Mouse (Mus musculus) pancreas, adult 10 weeks (tissue): ENCODE results near the gene Pdpn. TPM values are rescaled to one million over a fixed set of nuclear protein-coding genes. Genes with fewer than 3 reads are reported as not detected.

Experiments
- polyA plus RNA-seq: library from polyadenylated mRNA; stranded (reverse); fragments of 350-450 nt; fragmentation: Illumina TruSeq; extraction: RNeasy Lipid Tissue Mini Kit (QIAGEN cat#74804); gene quantifications from one replicate; pipeline ENCODE4 v1.2.3, GENCODE M21; 2015; ENCODE audit warnings: low read depth, low replicate concordance; ENCODE audit not compliant: insufficient read depth

Gene Pdpn
- polyA plus RNA-seq: 8.8 TPM

GRCm38 (mm10) chr4:143299325-143300070 lies at the start of gene Pdpn:
Gene Pdpn, minus strand, starts transcription at chr4:143299564.

Other genes starting within 250 kb of the Pdpn start
- 6.5 TPM for gene Prdm2, start 86.6 kb downstream of the Pdpn start, polyA plus RNA-seq
- gene Lrrc38, start 50.2 kb upstream of the Pdpn start, polyA plus RNA-seq: not detected
- not detected for gene Pramel1, start 94.9 kb upstream of the Pdpn start, polyA plus RNA-seq
- 3.4 TPM for gene Pramef8, start 112.9 kb upstream of the Pdpn start, polyA plus RNA-seq
- gene Oog4, start 150.8 kb upstream of the Pdpn start, polyA plus RNA-seq: not detected
- gene Gm13043, start 211.8 kb upstream of the Pdpn start, polyA plus RNA-seq: not detected
- not detected for gene Gm13040, start 236.4 kb upstream of the Pdpn start, polyA plus RNA-seq